ENCODE assay signal across 13 mouse cellular contexts in genomic region chr14:47897907-47898530, GRCm38 (mm10).
DNase-seq lines count a peak whose midpoint lies in the region; ATAC-seq lines count a peak whose summit lies in the region.
"Had no signal": no experiment of that assay in that cellular context is flagged by ENCODE, and none has a peak within 500 bp of the region (broad histone marks: within the 10 kb centered on the region; RNA-seq: fewer than 3 reads in every experiment).

No protein-coding gene starts in this region.

- peak; percentile 68 for ATAC-seq in common myeloid progenitor, adult 5-6 weeks (replicated peaks; ENCODE audit: low read depth, poor library complexity, severe bottlenecking)
- ATAC-seq in megakaryocyte-erythroid progenitor cell, adult 5-6 weeks (replicated peaks; ENCODE audit: low FRiP score, low TSS enrichment, poor library complexity, severe bottlenecking) = peak; percentile 91
- ATAC-seq: forebrain, embryonic 13.5 days; liver, embryonic 12.5 days had no signal

- intact Hi-C loops in left cerebral cortex, postnatal 10 days (cut with DNase I) = no loop called here

- peak; percentile 54 for DNase-seq in adrenal gland, postnatal 10 days
- no peak for DNase-seq in adrenal gland, adult 18-20 months (ENCODE audit: low spot score in 2 of 2)
- peak; percentile 13 for DNase-seq in right cerebral cortex, postnatal 4 days
- no peak for DNase-seq in right cerebral cortex, adult 18-20 months
- no peak for DNase-seq in spleen, postnatal 10 days (ENCODE audit: low spot score in 2 of 2)
- no peak for DNase-seq in left cerebral cortex, postnatal 10 days (ENCODE audit: extremely low spot score in 1 of 2, low spot score in 2 of 2)
- DNase-seq: cerebellum, adult 11 months; kidney, adult 18-20 months; right cerebral cortex, postnatal 14 days had no signal

Comparison
In these comparisons a context has a peak if more than half of its experiments do, and no peak if none do; other contexts are left out.
1. DNase-seq: peak in adrenal gland, postnatal 10 days (single experiment) and right cerebral cortex, postnatal 4 days (single experiment); none in adrenal gland, adult 18-20 months (0 of 2), right cerebral cortex, adult 18-20 months (single experiment), spleen, postnatal 10 days (0 of 2) and left cerebral cortex, postnatal 10 days (0 of 2).